Mouse (Mus musculus) C2C12 (cell line): ENCODE measurements around the gene Bcl11a. TPM values are rescaled to one million over a fixed set of nuclear protein-coding genes. Genes with fewer than 3 reads are reported as not detected.

ENCODE experiments used
- H3K27me3 ChIP-seq: one replicate; pipeline ENCODE4 v1.6.1; 2011; ENCODE audit not compliant: control insufficient read depth, insufficient read depth, insufficient read length
- H3K36me3 ChIP-seq: one replicate; pipeline ENCODE4 v1.6.1; 2011; ENCODE audit not compliant: control insufficient read depth, insufficient read depth
- H3K4me3 ChIP-seq: one replicate; pipeline ENCODE4 v1.5.1; 2011; ENCODE audit warnings: mild to moderate bottlenecking, control low read depth; ENCODE audit not compliant: poor library complexity, insufficient read depth, severe bottlenecking
- H3K79me2 ChIP-seq: one replicate; pipeline ENCODE4 v1.6.1; 2011; ENCODE audit not compliant: control insufficient read depth, insufficient read depth
- H3K79me3 ChIP-seq: one replicate; pipeline ENCODE4 v1.6.1; 2011; ENCODE audit warnings: low read depth, control low read depth
- H3ac ChIP-seq: one replicate; pipeline ENCODE3; 2011; ENCODE audit warnings: low read depth; ENCODE audit not compliant: control insufficient read depth, insufficient read length
- CEBPB ChIP-seq: IDR thresholded peaks from one replicate; pipeline ENCODE4 v1.6.1; 2011; ENCODE audit warnings: low read depth, mild to moderate bottlenecking, control low read depth, moderate library complexity
- CTCF ChIP-seq: IDR thresholded peaks from one replicate; pipeline ENCODE4 v1.5.1; 2011; ENCODE audit not compliant: control insufficient read depth, insufficient read depth, insufficient read length
- FOSL1 ChIP-seq: IDR thresholded peaks from one replicate; pipeline ENCODE4 v1.8.0; 2011; ENCODE audit warnings: mild to moderate bottlenecking, low read length; ENCODE audit not compliant: poor library complexity, insufficient read depth, severe bottlenecking
- MAX ChIP-seq: IDR thresholded peaks from one replicate; pipeline ENCODE4 v1.6.1; 2011; ENCODE audit warnings: mild to moderate bottlenecking, control low read depth
- MYOD1 ChIP-seq: IDR thresholded peaks from one replicate; pipeline ENCODE4 v1.6.1; 2011; ENCODE audit warnings: low read depth; ENCODE audit not compliant: control insufficient read depth, insufficient read length
- MYOG ChIP-seq: IDR thresholded peaks from one replicate; pipeline ENCODE4 v1.6.1; 2011; ENCODE audit not compliant: control insufficient read depth, insufficient read length; ENCODE audit errors: extremely low read depth
- USF1 ChIP-seq: IDR thresholded peaks from one replicate; pipeline ENCODE4 v1.6.1; 2011; ENCODE audit warnings: low read depth, mild to moderate bottlenecking, control low read depth, moderate library complexity
- polyA plus RNA-seq: library from polyadenylated mRNA; unstranded; fragments of >200 nt; fragmentation: generic; extraction: Trizol; gene quantifications from one replicate; pipeline ENCODE4 v1.2.1, GENCODE M21; 2012; ENCODE audit warnings: missing spikeins

Bcl11a gene
- polyA plus RNA-seq, 1 experiment = not detected

- H3K79me2 ChIP-seq = no peaks in the 10 kb centered on the region
- no peaks in the 10 kb centered on the region for H3K79me3 ChIP-seq
- TF ChIP-seq MYOG (no peak), MYOD1 (no peak), CTCF (no peak), MAX (no peak), USF1 (no peak), FOSL1 (no peak), CEBPB (no peak)
- H3K27me3 ChIP-seq = no peaks in the 10 kb centered on the region
- H3ac ChIP-seq = no peak overlapping the region
- no peaks in the 10 kb centered on the region for H3K36me3 ChIP-seq
- H3K4me3 ChIP-seq = no peak overlapping the region
These were observed 125.6 kb downstream of the Bcl11a start for GRCm38 (mm10) chr11:24203489-24203888.

- H3K79me3 ChIP-seq = no peaks in the 10 kb centered on the region
- H3K4me3 ChIP-seq = no peak overlapping the region
- TF ChIP-seq CTCF = no peak
- TF ChIP-seq MYOG = no peak
- TF ChIP-seq CEBPB = no peak
- no peak for TF ChIP-seq FOSL1
- no peak for TF ChIP-seq MYOD1
- no peak for TF ChIP-seq MAX
- TF ChIP-seq USF1 = no peak
- H3ac ChIP-seq = no peak overlapping the region
- H3K79me2 ChIP-seq = no peaks in the 10 kb centered on the region
- no peaks in the 10 kb centered on the region for H3K27me3 ChIP-seq
- no peaks in the 10 kb centered on the region for H3K36me3 ChIP-seq
These were observed 131.1 kb downstream of the Bcl11a start for GRCm38 (mm10) chr11:24208951-24209351.

GRCm38 (mm10) chr11:24214509-24215134, 136.8 kb downstream of the Bcl11a start:
- Histone ChIP-seq H3ac (no peak overlapping the region), H3K79me2 (no peaks in the 10 kb centered on the region), H3K27me3 (no peaks in the 10 kb centered on the region), H3K79me3 (no peaks in the 10 kb centered on the region), H3K36me3 (no peaks in the 10 kb centered on the region), H3K4me3 (no peak overlapping the region)
- TF ChIP-seq MYOD1 (no peak), CTCF (no peak), USF1 (no peak), CEBPB (no peak), MYOG (no peak), FOSL1 (no peak), MAX (no peak)

GRCm38 (mm10) chr11:24217741-24218333, 140.0 kb downstream of the Bcl11a start:
- Histone ChIP-seq H3K79me2 (no peaks in the 10 kb centered on the region), H3ac (no peak overlapping the region), H3K4me3 (no peak overlapping the region), H3K27me3 (no peaks in the 10 kb centered on the region), H3K36me3 (no peaks in the 10 kb centered on the region), H3K79me3 (no peaks in the 10 kb centered on the region)
- TF ChIP-seq MYOD1 = no peak
- no peak for TF ChIP-seq FOSL1
- no peak for TF ChIP-seq CTCF
- no peak for TF ChIP-seq MYOG
- no peak for TF ChIP-seq MAX
- TF ChIP-seq CEBPB = no peak

GRCm38 (mm10) chr11:24221601-24222307, 143.9 kb downstream of the Bcl11a start:
- Histone ChIP-seq H3K27me3 (no peaks in the 10 kb centered on the region), H3K79me2 (no peaks in the 10 kb centered on the region), H3K36me3 (no peaks in the 10 kb centered on the region), H3K79me3 (no peaks in the 10 kb centered on the region), H3K4me3 (no peak overlapping the region), H3ac (no peak overlapping the region)
- TF ChIP-seq CTCF = no peak

Other genes starting within 250 kb of the Bcl11a start
- gene Papolg, start 182.8 kb upstream of the Bcl11a start, polyA plus RNA-seq = 2.7 TPM
- gene A830031A19Rik, start 3.0 kb upstream of the Bcl11a start, polyA plus RNA-seq = not detected